Mouse (Mus musculus) heart, embryonic 10.5 days (tissue): ENCODE results near the gene Ppfibp1. TPM values are rescaled to one million over a fixed set of nuclear protein-coding genes. Genes with fewer than 3 reads are reported as not detected.
A peak's percentile ranks its signal among the peaks of the same experiment; 100 is the strongest.

Experiments used
- DNase-seq: peaks from one replicate; pipeline ENCODE4 v3.0.0-alpha.2; 2017; ENCODE audit warnings: low spot score
- H3K27ac ChIP-seq: fragments of 300-500 bp; sonication (generic); 2 replicates; pipeline ENCODE4 v1.5.1; 2016; ENCODE audit warnings: mild to moderate bottlenecking
- H3K27me3 ChIP-seq: fragments of 300-500 bp; sonication (generic); 2 replicates; pipeline ENCODE4 v1.6.1; 2016; ENCODE audit warnings: mild to moderate bottlenecking; ENCODE audit not compliant: poor library complexity, insufficient read depth, severe bottlenecking
- H3K36me3 ChIP-seq: fragments of 300-500 bp; sonication (generic); 2 replicates; pipeline ENCODE4 v1.6.1; 2016; ENCODE audit warnings: mild to moderate bottlenecking, moderate library complexity
- H3K4me1 ChIP-seq: fragments of 300-500 bp; sonication (generic); 2 replicates; pipeline ENCODE4 v1.6.1; 2016; ENCODE audit warnings: mild to moderate bottlenecking
- H3K4me3 ChIP-seq: fragments of 300-500 bp; sonication (generic); 2 replicates; pipeline ENCODE4 v1.5.1; 2016; ENCODE audit warnings: mild to moderate bottlenecking, moderate library complexity
- H3K9me3 ChIP-seq: fragments of 300-500 bp; sonication (generic); 2 replicates; pipeline ENCODE4 v1.6.1; 2016; ENCODE audit warnings: mild to moderate bottlenecking, moderate library complexity
- WGBS: fragments of 180-500 bp; shearing (Covaris S2); methylation state at CpG from one replicate; pipeline ENCODE4 v1.1.7; 2016; 5-methylcytosine and 5-hydroxymethylcytosine counted together
- polyA plus RNA-seq: library from polyadenylated mRNA; unstranded; fragments of >200 nt; fragmentation: Nextera tagmentation; extraction: Ambion mirVana; gene quantifications from 2 replicates; pipeline ENCODE4 v1.2.1, GENCODE M21; 2016

Gene Ppfibp1
- polyA plus RNA-seq, 1 experiment from 2014 or later: 67.3 TPM

DNA sequence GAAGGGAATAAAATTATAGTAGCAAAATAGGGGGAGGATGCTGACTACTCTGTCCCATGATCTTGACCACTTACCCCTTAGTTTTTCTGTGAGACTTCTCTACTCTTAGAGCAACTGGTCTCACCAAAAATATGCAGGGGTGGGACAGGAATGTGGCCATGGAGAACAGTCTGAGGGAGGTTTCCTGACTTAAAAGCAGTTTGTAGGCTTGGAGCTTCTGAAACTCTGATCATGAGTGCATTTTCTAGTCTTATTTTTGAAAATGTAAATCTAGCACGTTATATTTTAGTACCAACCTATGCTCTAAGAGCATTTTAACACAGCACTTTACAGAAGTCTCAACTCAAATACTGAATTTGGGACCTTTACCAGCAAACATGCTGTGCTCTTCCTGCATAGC is 70.4 kb downstream of the Ppfibp1 start:
- 0 out of 2 replicates have a peak, but pooled peaks cover 4% of the 10 kb centered on the region for H3K36me3 ChIP-seq
- H3K27ac ChIP-seq: no peak overlapping the region
- H3K27me3 ChIP-seq: no peaks in the 10 kb centered on the region
- WGBS: 64% methylated on average over 1 of the region's 1 CpGs
- no peaks in the 10 kb centered on the region for H3K9me3 ChIP-seq
- H3K4me1 ChIP-seq: peaks cover 56% of the 10 kb centered on the region
- no peak overlapping the region for H3K4me3 ChIP-seq
- no peak for DNase-seq

DNA sequence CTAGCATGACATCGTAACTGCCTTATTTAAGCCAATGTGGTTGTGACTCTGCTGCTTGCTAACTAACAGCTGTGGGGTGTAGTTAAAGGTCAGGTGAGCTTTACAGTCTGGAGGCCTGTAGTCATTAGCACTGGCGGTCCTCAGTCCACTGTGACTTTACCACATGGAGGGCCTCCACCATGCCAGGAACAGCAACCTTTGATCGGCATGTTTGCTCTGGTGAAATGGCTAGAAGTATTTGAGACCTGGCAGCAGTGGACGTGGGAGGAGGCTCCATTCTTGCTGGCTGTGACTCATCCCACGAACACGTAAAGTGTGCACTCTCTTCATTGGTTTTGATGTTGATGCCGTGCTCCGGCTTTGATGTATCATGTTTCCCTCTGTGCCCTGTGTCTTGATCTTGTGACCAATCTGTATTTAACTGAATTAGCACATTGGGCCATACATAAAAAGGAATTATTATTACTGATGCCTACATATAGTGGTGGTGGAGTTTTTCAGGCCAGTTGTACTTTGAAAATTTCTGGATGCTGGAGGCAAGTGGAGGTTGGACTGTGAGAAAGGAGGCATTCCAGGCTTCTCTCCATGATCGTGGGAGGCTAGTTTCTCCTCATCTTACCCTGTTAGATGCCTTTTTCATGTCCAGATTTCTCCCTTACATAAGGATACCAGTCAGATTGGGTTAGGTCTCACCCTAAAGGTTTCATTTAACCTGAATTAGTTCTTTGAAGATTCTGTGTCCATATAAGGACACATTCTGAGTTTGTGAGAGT is 71.8 kb downstream of the Ppfibp1 start:
- DNase-seq: no peak
- no peak overlapping the region for H3K27ac ChIP-seq
- H3K27me3 ChIP-seq: no peaks in the 10 kb centered on the region
- no peaks in the 10 kb centered on the region for H3K9me3 ChIP-seq
- 71% methylated on average over 9 of the region's 9 CpGs for WGBS
- H3K4me3 ChIP-seq: no peak overlapping the region
- H3K36me3 ChIP-seq: 0 out of 2 replicates have a peak, but pooled peaks cover 4% of the 10 kb centered on the region
- peaks cover 57% of the 10 kb centered on the region for H3K4me1 ChIP-seq

- DNase-seq: no peak
- H3K27me3 ChIP-seq: no peaks in the 10 kb centered on the region
- WGBS: 45% methylated on average over 5 of the region's 5 CpGs
- H3K27ac ChIP-seq: peak overlapping the region; percentile 12; the same call in 1 of the 2 replicates
- H3K36me3 ChIP-seq: 0 out of 2 replicates have a peak, but pooled peaks cover 4% of the 10 kb centered on the region
- no peak overlapping the region for H3K4me3 ChIP-seq
- H3K4me1 ChIP-seq: peaks cover 57% of the 10 kb centered on the region
- H3K9me3 ChIP-seq: no peaks in the 10 kb centered on the region
Observed at GRCm38 (mm10) chr6:146960956-146961355, 72.7 kb downstream of the Ppfibp1 start.

- Histone ChIP-seq H3K4me3 (no peak overlapping the region), H3K4me1 (peaks cover 64% of the 10 kb centered on the region), H3K9me3 (no peaks in the 10 kb centered on the region), H3K27me3 (no peaks in the 10 kb centered on the region), H3K27ac (peak overlapping the region; percentile 64; the same call in 1 of the 2 replicates), H3K36me3 (0 out of 2 replicates have a peak, but pooled peaks cover 4% of the 10 kb centered on the region)
- WGBS: 15% methylated on average over 6 of the region's 6 CpGs
- DNase-seq: no peak
Observed at GRCm38 (mm10) chr6:146961832-146962481, 73.7 kb downstream of the Ppfibp1 start.

DNA sequence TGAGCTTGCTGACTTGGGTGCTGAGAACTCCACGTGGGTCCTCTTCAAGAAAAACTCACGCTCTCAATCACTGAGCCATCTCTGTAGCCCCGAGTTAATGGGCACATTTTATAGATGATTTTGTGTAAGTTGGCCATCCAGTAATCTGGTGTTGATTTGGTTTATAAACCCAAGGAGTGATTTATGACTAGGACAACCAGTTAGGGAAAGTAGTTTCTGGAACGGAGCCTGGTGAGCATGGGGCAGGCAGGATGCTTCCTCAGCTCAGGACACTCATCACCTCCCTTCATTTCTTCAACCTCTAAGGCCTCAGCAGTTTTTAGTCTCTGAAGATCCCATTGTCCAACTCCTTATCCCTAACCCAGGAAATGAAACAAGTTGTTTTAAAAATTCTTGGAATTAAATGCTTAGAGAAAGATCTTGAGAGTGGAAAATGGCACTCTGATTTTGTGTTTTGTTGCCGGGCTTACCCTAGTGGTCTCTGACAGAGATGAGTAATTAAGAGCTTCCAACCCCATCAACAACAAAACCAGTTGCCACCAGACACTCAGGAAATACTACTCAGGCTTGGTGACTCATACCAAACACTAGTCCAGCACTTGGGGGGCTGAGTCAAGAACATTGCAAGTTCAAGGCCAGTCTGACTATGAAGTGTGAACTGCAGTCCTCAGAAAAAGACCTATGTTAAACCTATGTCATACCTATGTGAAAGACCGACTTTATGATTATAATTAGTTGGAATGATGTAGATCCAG is 75.3 kb downstream of the Ppfibp1 start:
- H3K9me3 ChIP-seq: no peaks in the 10 kb centered on the region
- no peaks in the 10 kb centered on the region for H3K27me3 ChIP-seq
- 90% methylated on average over 6 of the region's 6 CpGs for WGBS
- 0 out of 2 replicates have a peak, but pooled peaks cover 4% of the 10 kb centered on the region for H3K36me3 ChIP-seq
- H3K27ac ChIP-seq: no peak overlapping the region
- peaks cover 59% of the 10 kb centered on the region for H3K4me1 ChIP-seq
- H3K4me3 ChIP-seq: no peak overlapping the region
- DNase-seq: peak; percentile 58

DNA sequence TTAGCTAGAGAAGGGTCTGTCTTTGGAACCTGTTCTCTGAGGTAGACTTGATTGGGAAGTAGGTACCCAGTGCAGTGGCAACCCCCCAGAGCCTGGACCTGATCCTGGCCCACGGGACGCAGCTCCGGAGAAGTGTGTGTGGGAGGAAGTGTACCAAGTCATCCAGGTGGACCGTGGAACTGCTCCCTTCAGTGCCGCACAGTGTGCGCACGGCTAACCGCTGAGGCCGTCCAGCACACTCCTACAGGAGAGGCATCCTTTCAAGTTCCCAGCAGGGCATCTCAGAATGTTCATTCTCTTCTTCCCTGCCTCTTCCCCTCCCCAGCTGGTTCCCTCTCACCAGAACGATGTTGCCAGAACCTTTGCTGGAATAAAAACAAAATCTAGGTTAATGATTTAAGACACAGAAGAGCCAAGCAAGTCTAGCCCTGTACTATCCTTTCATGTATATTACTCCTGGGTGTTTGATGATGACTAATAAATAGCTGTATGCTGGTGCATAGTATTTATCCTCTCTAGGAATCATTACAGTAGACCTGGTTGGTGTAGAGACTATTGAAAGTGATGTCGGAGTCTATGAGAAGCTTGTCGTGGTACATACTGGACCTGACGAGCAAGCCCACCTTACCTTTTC is 77.0 kb downstream of the Ppfibp1 start:
- 0 out of 2 replicates have a peak, but pooled peaks cover 4% of the 10 kb centered on the region for H3K36me3 ChIP-seq
- no peaks in the 10 kb centered on the region for H3K27me3 ChIP-seq
- peak; percentile 67 for DNase-seq
- H3K4me3 ChIP-seq: no peak overlapping the region
- H3K4me1 ChIP-seq: peaks cover 49% of the 10 kb centered on the region
- H3K27ac ChIP-seq: no peak overlapping the region
- 91% methylated on average over 13 of the region's 13 CpGs for WGBS
- no peaks in the 10 kb centered on the region for H3K9me3 ChIP-seq

GRCm38 (mm10) chr6:146966446-146967019 is 78.2 kb downstream of the Ppfibp1 start:
- DNase-seq: peak; percentile 74
- H3K36me3 ChIP-seq: 0 out of 2 replicates have a peak, but pooled peaks cover 4% of the 10 kb centered on the region
- peak overlapping the region; percentile 60; the same call in 1 of the 2 replicates for H3K27ac ChIP-seq
- WGBS: 44% methylated on average over 12 of the region's 12 CpGs
- H3K27me3 ChIP-seq: no peaks in the 10 kb centered on the region
- H3K9me3 ChIP-seq: no peaks in the 10 kb centered on the region
- H3K4me1 ChIP-seq: peaks cover 41% of the 10 kb centered on the region
- no peak overlapping the region for H3K4me3 ChIP-seq

DNA sequence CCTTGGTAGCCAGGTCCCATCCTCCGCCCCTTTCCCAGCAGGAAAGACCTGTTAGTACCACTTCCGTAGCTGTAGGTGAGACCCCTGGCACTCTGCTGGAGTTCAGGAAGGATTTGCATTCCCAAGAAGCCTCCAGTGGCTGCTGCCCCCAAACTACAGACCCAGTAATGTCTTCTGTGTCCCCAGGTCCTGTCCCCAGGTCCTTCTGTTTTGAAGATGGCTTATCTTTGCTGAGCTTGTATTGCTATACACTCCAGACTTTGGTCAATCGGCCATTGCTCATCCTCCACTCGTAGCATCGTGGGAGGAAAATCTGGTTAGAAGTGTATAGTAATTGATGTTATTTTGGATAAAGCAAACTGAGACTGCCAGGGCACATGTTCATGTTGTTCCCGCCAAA is 79.5 kb downstream of the Ppfibp1 start:
- Histone ChIP-seq H3K36me3 (0 out of 2 replicates have a peak, but pooled peaks cover 4% of the 10 kb centered on the region), H3K27ac (no peak overlapping the region), H3K27me3 (no peaks in the 10 kb centered on the region), H3K9me3 (no peaks in the 10 kb centered on the region), H3K4me1 (peaks cover 40% of the 10 kb centered on the region), H3K4me3 (no peak overlapping the region)
- DNase-seq: peak; percentile 58
- 72% methylated on average over 6 of the region's 6 CpGs for WGBS

GRCm38 (mm10) chr6:146970811-146971210 is 82.5 kb downstream of the Ppfibp1 start:
- Histone ChIP-seq H3K27ac (no peak overlapping the region), H3K36me3 (no peaks in the 10 kb centered on the region), H3K27me3 (no peaks in the 10 kb centered on the region), H3K9me3 (no peaks in the 10 kb centered on the region), H3K4me1 (peaks cover 42% of the 10 kb centered on the region), H3K4me3 (no peak overlapping the region)
- 67% methylated on average over 3 of the region's 3 CpGs for WGBS
- DNase-seq: peak; percentile 58

- no peaks in the 10 kb centered on the region for H3K27me3 ChIP-seq
- DNase-seq: peak; percentile 51
- no peaks in the 10 kb centered on the region for H3K36me3 ChIP-seq
- WGBS: 64% methylated on average over 3 of the region's 3 CpGs
- H3K4me1 ChIP-seq: peaks cover 42% of the 10 kb centered on the region
- no peak overlapping the region for H3K4me3 ChIP-seq
- no peaks in the 10 kb centered on the region for H3K9me3 ChIP-seq
- H3K27ac ChIP-seq: no peak overlapping the region
Observed at GRCm38 (mm10) chr6:146971366-146971765, 83.1 kb downstream of the Ppfibp1 start.

GRCm38 (mm10) chr6:146972009-146972408 is 83.7 kb downstream of the Ppfibp1 start:
- Histone ChIP-seq H3K27me3 (no peaks in the 10 kb centered on the region), H3K4me1 (peaks cover 43% of the 10 kb centered on the region; the same call in 1 of the 2 replicates), H3K4me3 (no peak overlapping the region), H3K36me3 (0 out of 2 replicates have a peak, but pooled peaks cover 6% of the 10 kb centered on the region), H3K27ac (no peak overlapping the region), H3K9me3 (no peaks in the 10 kb centered on the region)
- WGBS: 56% methylated on average over 6 of the region's 6 CpGs
- no peak for DNase-seq

DNA sequence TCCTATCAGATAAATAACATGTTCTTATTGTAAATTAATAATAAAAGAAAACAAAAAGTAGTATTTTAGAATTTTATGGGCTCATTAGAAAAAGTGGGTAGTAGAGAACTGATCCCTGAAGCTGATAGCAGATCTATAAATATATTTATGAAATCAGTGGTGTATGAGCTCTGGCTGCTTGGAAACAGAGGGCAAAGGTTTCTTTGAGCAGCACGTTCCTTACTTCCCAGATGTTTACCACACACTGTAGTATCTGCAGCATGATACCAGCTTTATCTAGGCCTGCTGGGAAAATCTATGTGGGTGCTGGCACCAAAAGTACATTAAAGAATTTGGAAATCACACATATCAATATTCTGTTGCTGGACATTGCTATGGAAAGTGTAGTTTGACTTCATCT is 84.5 kb downstream of the Ppfibp1 start:
- WGBS: 36% methylated on average over 1 of the region's 1 CpGs
- H3K27ac ChIP-seq: no peak overlapping the region
- no peak overlapping the region for H3K4me3 ChIP-seq
- H3K4me1 ChIP-seq: peaks cover 43% of the 10 kb centered on the region; the same call in 1 of the 2 replicates
- no peaks in the 10 kb centered on the region for H3K9me3 ChIP-seq
- H3K27me3 ChIP-seq: no peaks in the 10 kb centered on the region
- DNase-seq: no peak
- 0 out of 2 replicates have a peak, but pooled peaks cover 13% of the 10 kb centered on the region for H3K36me3 ChIP-seq
